Mouse (Mus musculus) cerebellum, adult (tissue): ENCODE results near the gene Thap8.

ENCODE experiments used
- ATAC-seq: cut with Nextera tagmentation; 2 replicates; pipeline ENCODE4 v1.9.2; 2017; ENCODE audit warnings: mild to moderate bottlenecking, moderate library complexity, mixed read lengths; ENCODE audit not compliant: insufficient number of reproducible peaks, low FRiP score, low TSS enrichment

Thap8 gene

DNA sequence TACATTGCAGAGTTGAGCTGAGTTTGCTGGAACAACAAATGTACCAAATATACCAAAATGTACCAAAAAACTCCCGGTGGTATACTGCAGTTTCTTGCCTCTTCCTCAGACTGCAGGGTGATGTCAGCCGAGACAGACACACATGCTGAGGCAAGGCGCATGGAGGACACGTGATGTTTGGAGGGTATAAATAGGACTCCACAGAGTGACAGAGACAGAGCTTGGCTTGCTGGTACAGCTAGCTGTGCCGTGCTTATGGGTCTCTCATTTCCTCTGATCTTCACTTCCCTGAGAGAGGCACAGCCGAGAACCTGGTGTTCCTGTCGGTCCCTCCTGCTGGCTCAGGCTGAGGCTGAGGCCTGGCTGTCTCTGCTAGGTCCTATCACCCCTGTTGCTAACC lies 2.8 kb downstream of the Thap8 start:
- no peak for ATAC-seq

DNA sequence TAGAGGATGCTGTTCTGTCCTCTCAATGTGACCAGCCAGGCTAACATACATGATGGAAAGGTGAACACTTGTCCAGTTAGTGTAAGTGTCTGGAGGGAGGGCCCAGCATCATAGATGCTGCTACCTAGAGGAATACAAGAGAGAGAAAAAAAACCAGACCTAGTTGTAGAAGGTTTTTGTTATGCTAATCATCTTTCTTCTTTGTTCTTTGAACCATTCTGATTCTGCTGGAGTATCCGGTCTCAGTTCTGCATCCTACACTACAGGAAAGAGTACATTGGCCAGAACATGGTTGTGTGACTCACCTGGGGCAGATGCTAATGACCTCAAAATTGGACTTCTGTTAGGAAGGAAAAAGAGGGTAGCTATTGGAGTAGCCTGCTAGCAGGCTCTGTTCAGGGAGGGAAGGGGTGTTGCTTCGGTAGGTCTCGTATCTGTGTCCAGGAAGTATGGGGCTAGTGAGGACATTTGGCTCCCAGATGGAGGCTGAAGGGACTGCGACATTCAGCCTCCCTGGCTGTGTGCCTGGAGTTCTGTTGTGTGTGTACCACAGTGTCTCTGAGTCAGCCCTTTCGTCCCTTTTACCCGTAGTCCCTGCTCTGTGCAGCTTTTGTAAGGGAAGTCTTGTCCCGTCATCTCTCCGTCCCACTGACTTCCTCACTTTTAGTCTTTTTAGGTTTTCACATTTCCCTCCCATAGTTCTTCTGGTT lies 7.0 kb downstream of the Thap8 start:
- peak; percentile 17; the same call in 1 of the 2 replicates for ATAC-seq

- no peak for ATAC-seq
Measured at GRCm38 (mm10) chr7:30288046-30288445, 8.2 kb downstream of the Thap8 start.

- no peak for ATAC-seq
Measured at GRCm38 (mm10) chr7:30289071-30289713, 9.3 kb downstream of the Thap8 start.

GRCm38 (mm10) chr7:30289714-30290399 lies 10.0 kb downstream of the Thap8 start:
- ATAC-seq = no peak

GRCm38 (mm10) chr7:30291215-30292131 lies 11.6 kb downstream of the Thap8 start, which contains the start of gene Clip3:
Gene Clip3 (plus strand): TSS chr7:30291728.
- ATAC-seq = peak; percentile 53; the same call in 1 of the 2 replicates

- ATAC-seq = no peak
Measured at GRCm38 (mm10) chr7:30293795-30294194, 13.9 kb downstream of the Thap8 start.

- no peak for ATAC-seq
Measured at GRCm38 (mm10) chr7:30294296-30294695, 14.4 kb downstream of the Thap8 start.

DNA sequence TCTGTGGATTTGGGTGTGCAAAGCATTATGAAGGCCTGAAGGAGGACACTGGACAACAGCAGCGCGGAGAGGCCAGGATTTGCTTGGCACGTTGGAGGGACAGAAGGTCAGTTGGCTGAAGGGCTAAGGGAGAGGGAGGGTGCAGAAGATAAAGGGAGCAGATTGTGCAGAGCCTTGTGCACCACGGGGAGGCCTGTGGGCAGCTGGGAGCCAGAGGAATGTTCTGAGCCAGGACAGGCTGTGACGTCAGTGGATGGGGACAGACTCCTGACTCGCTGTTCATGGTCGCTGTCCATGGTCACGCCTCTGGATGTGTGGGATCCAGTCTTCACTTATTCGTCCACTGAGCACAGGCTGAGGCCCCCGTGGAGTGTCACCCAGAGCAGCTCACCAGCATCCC lies 15.2 kb downstream of the Thap8 start:
- peak; percentile 72; the same call in 1 of the 2 replicates for ATAC-seq

DNA sequence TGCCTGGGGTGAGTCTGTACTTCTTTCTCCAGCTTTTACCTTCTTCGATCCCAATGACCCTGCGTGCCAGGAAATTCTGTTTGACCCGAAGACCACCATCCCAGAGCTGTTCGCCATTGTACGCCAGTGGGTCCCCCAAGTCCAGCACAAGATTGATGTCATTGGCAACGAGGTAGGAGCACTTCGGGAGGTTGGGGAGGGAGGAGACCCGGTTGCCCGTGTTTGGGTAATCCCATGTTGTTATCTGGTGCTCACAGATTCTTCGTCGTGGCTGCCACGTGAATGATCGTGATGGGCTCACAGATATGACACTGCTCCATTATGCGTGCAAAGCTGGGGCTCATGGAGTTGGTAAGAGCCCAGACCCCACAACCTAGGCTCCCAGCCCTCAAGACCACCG lies 16.9 kb downstream of the Thap8 start:
- ATAC-seq = no peak

GRCm38 (mm10) chr7:30297266-30297665 lies 17.4 kb downstream of the Thap8 start:
- no peak for ATAC-seq

- no peak for ATAC-seq
Measured at GRCm38 (mm10) chr7:30300914-30301313, 21.0 kb downstream of the Thap8 start.

- no peak for ATAC-seq
Measured at GRCm38 (mm10) chr7:30306083-30306779, 26.3 kb downstream of the Thap8 start.

DNA sequence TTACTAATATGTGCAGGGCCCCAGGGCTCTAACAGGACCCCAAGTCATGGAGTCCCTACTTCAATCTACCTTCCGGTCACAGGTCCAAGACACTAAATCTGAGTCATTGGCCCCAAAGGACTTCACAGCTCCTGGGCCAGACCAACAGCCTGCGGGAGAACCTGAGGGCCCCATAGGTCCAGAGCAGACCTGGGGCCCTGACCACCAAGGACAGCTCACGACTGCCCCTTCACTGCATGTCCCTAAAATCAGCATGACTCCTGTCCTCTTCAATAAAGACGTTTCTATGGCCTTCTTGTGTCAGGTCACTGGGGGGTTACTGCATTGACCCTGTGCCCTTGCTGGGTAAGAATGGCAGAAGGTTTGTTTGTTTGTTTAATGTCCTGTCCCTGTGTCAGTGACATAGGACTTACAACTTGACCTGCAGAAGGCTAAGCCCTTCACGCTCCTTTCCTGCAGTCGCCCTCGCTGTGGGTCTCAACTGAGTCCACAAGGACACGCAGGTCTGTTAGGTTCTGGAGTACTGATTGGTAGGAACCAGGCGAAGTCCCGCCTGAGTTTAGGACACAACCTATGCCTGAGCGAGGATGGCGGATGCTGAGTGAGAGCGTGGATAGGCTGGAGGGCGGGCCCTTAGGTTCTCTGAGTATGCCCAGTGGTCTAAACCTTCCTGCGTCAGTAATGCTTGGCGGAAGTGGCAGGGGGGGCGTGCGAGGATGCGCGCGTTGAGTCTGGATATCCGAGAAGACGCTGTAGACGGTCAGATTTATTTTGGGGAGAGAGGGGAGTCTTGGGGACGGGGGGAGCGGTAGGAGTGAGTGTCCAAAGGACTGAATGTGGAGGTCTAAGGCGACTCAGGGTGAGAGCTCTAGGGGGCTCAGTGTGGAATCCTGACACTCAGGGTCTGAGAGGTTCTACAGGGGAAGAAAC lies 28.4 kb downstream of the Thap8 start, which contains the start of gene Alkbh6:
Gene Alkbh6, plus strand, starts transcription at position 642 of the 930 bp plus-strand sequence.
- ATAC-seq = peak; percentile 98

DNA sequence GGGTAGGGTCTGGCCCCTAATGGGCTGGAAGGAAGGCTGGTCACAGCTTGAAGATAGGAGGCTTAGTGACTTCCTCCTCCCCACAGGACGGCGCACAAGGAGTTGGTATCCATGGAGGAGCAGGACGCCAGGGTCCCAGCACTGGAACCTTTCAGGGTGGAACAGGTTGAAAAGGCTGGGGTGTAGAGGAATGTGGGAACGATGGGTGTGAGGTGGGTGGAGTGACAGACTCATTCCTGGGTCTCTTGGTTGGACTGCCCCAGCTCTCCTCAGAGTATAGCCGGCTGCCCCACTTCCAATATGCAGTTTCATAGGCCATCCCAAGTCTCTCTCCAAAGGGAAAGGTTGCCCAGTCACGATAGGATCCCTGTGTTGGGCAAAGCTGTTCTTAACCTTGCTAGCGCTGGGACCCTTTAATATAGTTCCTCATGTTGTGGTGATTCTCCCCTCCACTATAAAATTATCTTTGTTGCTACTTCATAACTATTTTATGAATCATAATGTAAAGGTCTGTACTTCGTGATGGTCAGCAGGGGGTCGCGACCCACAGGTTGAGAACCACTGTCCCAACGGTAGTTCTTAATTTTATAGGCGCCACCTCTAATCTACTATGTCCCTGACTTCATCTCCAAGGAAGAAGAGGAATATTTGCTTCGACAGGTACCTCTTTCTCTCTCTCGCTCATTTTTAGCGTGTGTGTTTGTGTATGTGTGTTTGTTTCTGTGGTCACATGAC lies 29.7 kb downstream of the Thap8 start:
- no peak for ATAC-seq

DNA sequence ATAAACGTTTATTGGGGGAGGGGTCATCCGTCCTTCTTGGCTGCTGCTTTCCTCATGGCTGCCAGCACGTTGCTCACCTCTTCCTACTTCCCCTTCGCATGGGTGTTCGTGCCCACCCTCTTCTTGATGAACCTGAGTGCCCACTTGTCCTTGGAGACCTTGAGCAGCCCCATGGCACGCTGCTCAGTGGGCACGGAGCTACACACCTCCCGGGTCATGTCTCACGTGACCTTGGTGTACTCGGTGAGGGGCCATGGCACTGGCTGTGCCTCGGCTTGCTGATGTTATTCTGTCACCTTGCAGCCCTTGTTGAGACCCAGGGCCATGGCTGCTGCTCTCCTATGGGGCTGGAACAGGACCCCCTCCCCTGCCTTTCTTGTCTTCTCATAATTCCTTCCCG lies 30.2 kb downstream of the Thap8 start:
- no peak for ATAC-seq

DNA sequence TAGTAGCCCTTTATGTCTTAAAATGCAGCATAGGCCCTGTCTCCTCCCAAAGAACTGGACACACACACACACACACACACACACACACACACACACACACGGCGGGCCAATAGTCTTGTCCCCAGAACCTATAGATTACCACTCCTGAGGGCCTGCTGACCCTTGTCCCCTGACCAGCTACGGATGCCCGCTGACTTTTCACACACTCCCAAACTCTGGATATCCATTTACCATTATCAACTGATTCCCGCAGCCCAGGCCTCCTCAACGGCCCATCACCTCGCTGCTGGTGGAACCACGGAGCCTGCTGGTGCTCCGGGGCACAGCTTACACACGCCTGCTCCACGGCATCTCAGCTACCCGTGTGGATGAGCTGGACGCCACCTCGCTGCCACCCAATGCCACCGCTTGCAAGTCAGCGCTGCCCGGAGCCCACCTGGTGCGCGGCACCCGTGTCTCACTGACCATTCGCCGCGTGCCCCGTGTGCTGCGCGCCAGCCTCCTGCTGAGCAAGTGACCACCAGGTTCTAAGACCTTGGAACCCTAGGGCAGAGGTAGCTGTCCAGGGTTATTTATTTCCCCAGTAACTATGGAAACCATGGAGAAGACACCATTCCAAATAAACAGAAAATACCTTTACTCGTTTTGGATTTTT lies 33.9 kb downstream of the Thap8 start:
- ATAC-seq = no peak
